Comparison of ENCODE assay signal across 13 mouse cellular contexts in the genomic region with DNA sequence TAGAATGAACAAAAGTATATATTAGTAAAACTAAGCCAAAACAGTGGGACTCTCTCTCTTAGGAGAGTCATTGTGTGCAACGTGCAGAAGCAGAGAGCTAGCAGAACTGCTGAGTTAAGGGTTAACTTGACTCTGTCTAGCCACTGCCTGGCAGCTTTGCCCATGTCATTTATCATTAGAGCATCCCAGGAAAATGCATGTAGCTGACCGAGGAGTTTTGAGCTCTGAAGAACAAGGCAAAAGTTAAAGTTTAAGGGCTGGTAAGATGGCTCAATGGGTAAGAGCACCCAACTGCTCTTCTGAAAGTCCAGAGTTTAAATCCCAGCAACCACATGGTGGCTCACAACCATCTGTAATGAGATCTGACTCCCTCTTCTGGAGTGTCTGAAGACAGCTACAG. TPM values are rescaled to one million over a fixed set of nuclear protein-coding genes. Genes with fewer than 3 reads are reported as not detected.
"Had no signal": no experiment of that assay in that cellular context is flagged by ENCODE, and none has a peak within 500 bp of the region (broad histone marks: within the 10 kb centered on the region; RNA-seq: fewer than 3 reads in every experiment).

No protein-coding gene starts in this region.

- H3K36me3 ChIP-seq: limb, embryonic 10.5 days; liver, embryonic 13.5 days; midbrain, embryonic 12.5 days had no signal

- H3K27me3 ChIP-seq: liver, embryonic 13.5 days; midbrain, embryonic 12.5 days had no signal

- ATAC-seq: inflammation-experienced regulatory T-cells, adult 6 months; intestine, postnatal 0 days; liver, postnatal 0 days had no signal

- H3K27ac ChIP-seq: layer of hippocampus, adult 2 months; limb, embryonic 10.5 days; liver, embryonic 13.5 days; midbrain, embryonic 12.5 days had no signal

- H3K9ac ChIP-seq: liver, embryonic 13.5 days; liver, postnatal 0 days; midbrain, embryonic 12.5 days had no signal

- H3K4me1 ChIP-seq: limb, embryonic 10.5 days; liver, embryonic 13.5 days; midbrain, embryonic 12.5 days had no signal

- H3K9me3 ChIP-seq: limb, embryonic 10.5 days; liver, embryonic 13.5 days; midbrain, embryonic 12.5 days had no signal

- DNase-seq: liver, embryonic 13.5 days; liver, postnatal 0 days; right cerebral cortex, adult 18-20 months; right cerebral cortex, postnatal 25 days; thymus, postnatal 36 days had no signal

- H3K4me3 ChIP-seq: layer of hippocampus, adult 2 months; limb, embryonic 10.5 days; liver, embryonic 13.5 days; midbrain, embryonic 12.5 days had no signal

- H3K4me2 ChIP-seq: liver, embryonic 13.5 days; midbrain, embryonic 12.5 days had no signal

RNA-seq across cellular contexts. Expression of a gene that starts 5.6 kb away (rescaled TPM):
- polyA plus RNA-seq: inflammation-experienced regulatory T-cells, adult 6 months; intestine, postnatal 0 days; midbrain, postnatal 0 days; small intestine, adult 2 months; thymus, postnatal 0 days had no signal
